Mouse (Mus musculus): ENCODE results near the gene Cacng5.

Cacng5 gene

DNA sequence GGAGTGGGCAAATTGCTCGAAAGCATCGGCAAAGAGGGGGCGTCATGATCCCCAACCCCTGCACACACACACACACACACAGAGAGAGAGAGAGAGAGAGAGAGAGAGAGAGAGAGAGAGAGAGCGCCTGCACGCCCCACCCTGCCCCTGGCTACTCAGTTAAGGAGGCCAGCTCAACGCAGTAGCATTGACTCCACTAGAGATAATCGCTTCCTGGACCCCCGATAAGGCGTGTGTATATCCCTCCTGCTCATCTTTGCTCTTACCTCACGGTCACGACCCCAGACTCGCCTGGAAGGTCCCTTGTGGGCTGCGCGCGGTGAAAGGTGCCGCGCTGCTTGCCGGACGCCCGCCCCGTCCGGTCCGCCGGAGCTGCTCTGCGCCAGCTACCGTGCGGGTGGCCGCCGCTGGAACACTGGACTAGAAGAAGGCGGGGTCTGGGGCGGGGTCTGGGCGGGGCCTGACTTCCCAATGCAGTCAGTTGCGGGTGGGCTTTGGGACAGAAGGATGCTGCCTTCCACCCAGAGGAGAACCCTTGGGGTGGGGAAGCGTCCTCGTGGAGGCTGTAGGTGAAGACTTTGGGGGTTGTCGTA, at the start of gene Cacng5:
Cacng5 (minus strand) TSS at position 422 of the 593 bp plus-strand sequence.
- no peak for DNase-seq (ENCODE audit: low spot score in 2 of 2)

DNA sequence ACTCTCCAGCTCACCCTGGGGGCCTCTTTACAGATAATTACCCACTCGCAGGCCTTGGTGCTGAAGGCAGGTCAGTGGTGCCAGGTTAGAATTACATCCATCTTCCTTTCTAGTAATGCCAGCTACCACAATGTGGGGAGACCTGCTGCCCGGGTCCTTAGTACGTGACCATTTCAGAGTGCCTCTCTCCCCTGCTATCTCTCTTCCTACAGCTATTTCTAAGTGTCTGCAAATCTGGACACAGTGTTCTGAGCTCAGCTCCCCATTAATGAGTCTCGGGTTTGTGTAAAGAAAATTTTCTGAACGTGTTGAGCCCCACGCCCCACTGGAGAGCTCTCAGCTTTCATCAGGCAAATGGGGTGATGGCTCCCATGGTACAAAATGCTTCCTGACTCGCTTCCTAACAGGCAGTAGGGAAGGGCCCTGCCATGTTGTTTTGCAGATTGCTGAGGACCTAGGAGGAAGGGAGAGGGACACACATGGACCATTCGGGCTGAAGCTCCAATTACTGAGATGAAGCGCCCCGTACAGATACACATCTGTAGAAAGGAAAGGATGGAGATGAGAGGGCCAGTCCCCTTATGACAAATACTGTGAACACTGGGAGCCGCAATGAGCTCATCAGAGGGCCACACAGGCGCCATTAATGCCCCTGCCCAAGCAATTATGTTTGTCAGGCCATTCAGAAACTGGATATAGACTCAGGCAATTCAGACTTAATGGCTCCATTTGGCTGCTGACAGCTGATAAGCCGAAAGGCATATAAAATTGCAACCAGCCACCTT, 42.9 kb upstream of the Cacng5 start:
- DNase-seq (ENCODE audit: low spot score in 2 of 2), result no peak

DNA sequence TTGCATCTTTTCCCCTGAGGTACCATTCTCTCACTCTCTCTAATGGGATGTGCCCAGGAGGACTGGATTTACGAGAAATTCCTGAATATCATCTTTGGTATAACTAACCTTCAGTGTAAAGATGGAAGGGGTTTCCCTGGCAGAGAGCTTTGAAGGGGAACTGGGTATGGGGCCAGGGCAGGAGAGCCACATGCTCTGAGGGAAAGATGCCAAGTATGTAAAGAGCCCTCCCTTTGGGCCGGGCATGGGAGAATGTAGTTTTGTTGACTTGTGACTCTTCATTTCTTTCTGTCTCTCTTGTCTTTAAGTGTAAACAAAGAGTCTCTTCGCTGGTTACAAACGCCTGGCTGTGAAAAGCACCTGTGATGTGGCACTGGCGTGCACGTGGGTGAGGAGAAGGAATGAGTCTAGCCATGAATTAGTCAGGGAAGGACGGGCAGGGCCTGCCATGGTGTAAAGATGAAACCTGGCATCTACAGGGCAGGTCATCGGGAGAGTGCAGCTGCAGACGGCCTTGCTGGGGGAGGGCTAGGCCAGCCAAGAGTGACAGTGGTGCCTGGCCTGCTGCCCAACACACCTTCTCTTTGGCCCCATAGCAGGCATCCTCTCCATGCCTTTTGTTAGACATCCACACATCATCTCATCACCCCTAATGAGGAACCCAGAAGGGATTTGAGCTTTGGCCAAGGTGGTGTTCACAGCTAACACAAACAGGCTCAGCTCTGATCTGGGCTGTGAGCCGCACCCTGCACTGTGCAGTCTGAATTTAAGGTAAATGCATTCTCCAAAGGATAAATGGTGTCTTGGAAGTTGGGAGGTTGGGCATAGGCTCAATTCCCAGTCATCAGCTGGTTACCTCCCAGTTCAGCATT, 40.6 kb upstream of the Cacng5 start:
- DNase-seq (ENCODE audit: low spot score in 2 of 2), result no peak

DNA sequence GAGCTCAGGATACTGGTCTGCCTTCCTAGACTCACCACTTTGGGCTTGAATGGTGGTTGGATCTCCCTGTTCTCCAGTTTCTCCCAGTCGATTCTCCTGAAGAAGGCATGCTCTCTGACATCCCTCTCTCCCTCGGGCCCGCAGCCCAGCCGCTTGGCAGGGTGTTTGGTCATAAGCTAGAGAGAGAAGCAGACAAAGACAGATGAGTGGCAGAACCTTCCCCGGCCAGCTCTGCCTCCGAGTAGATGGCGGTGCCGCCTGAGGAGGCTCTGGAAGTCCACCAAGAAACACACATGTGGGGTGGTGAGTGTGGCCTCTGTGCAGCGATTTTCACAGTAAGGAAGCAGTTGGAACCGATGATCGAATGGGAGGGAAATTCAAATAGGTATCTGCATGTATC, 36.6 kb upstream of the Cacng5 start:
- DNase-seq (ENCODE audit: low spot score in 2 of 2), result no peak

DNA sequence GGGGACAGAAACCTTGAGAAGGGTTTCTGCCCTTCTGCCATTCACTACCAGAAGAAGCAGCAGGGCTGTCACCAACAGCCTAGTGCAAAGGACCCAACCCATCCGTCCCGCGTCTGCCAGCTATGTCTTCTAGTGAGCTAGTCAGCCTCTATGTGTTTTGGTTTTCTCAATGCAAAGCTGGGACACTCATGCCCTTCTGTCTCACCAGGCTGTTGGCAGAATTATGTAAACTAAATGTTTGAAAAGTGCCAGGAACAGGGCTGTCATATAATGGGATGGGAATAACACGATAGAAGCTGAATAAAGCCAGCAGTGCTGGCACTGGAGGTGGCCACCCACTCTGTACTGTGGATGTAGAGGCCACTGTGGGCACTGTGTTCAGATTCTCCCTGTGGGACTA, 35.8 kb upstream of the Cacng5 start:
- DNase-seq (ENCODE audit: low spot score in 2 of 2), result no peak

DNA sequence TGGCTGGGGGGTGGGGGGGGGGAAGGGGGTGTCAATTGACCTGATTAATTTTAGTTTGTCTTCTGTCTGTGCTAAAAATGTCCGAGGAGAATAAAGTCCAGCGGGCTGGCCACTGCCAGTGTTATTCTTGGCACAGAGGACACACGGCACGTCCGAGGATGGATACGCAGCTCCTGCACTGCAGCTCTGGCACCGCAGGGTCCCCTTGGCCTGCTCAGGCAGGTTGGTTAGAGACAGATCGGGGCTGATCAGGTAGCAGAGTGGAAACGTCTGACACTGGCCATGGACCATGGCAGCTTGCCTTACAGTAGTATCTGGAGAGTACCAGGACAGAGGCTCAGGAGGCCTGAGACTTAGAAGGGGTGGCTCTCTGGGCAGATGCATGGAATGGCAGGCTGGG, 35.4 kb upstream of the Cacng5 start:
- DNase-seq (ENCODE audit: low spot score in 2 of 2), result no peak

DNA sequence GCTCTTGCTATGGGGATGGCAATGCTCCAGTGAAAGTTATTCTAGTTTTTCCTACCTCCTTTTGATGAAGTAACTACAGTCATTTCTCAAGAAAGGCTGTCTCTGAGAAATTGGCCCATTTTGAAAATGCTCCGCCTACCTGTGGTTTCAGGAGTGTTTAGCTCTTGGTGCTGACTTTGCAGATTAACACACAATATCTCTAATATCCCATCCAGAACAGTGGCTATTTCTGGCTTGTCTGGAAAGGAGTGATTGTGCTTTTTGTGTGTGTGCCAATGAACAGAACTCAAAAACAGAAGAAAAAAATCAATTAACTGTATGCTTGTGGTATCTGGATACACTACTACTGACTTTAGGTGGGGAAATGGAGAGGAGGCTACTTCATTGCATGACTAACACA, 33.1 kb upstream of the Cacng5 start:
- DNase-seq (ENCODE audit: low spot score in 2 of 2), result no peak

DNA sequence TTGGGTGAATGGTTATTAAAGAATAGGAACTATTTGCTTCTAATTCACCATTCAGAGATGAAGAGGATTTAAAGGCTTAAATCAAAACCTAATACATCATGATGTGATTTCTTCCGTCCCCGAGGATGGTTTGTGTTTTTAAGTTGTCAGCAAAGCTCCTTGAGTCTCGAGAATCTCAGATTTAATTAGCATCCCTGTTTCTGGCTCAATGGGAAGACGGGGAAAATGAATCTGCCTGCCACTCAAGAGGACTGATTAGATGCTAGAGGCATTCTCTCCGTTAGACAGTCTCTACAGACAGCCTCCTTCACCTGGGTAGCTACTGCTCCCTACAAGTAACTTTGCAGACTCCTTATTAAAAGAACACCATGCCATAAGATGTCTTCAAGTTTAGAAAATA, 32.0 kb upstream of the Cacng5 start:
- no peak for DNase-seq (ENCODE audit: low spot score in 2 of 2)

DNA sequence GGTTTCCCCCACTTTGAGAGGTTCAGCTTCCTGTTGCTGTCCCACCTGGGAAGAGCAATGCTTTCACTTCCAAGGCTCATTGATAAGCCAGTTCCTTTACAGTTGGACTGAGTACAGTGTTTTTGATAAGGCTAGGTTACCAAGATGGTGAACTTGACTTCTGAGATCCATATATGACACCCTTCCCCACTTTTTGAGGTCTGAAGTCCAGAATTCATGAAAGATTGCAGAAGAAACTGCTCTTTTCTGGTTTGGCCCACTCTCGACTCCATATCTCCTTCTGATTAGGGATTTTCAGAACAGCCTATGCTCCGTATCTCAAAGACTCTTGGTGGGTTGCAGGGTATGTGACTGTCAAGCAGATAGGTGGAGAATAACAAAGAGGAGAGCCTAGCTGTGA, 22.1 kb upstream of the Cacng5 start:
- no peak for DNase-seq (ENCODE audit: low spot score in 2 of 2)

DNA sequence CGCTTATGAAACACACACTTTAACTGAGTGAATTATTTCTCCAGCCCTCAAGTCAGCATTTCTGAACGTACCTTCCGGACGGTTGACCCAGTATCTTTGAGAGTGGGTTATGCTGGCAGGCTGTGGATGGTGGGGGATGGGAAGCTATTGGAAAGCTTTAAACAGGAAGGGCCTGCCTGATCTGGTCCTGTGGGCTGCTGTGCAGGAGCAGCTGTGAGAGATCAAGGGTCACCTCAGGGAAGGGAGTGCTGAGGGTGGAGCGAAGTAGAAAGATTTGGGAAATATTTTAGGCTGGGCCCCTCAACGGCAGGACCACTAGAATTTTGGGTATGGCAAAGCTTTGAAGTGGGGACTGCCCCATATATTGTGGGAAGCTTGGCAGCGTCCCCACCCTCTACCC, 16.9 kb upstream of the Cacng5 start:
- DNase-seq (ENCODE audit: low spot score in 2 of 2), result no peak

DNA sequence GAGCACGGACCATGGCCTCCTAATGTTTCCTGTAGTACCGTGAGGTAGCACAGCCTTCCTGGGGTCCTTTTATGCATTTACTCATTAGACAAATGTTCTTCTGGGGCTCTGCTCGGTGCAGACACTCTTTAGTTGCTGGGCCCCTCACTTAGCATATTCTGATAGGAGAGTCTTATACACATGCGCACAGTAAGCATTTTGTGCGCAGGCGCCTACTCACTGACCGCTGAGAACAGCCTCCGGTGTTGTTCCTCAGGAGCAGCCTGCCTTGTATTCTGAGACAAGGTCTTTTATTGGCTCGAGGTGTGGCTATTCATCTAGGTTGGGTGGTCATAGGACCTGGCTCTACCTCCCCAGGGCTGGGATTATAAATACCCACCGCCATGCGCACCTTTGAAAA, 16.4 kb upstream of the Cacng5 start:
- no peak for DNase-seq (ENCODE audit: low spot score in 2 of 2)

DNA sequence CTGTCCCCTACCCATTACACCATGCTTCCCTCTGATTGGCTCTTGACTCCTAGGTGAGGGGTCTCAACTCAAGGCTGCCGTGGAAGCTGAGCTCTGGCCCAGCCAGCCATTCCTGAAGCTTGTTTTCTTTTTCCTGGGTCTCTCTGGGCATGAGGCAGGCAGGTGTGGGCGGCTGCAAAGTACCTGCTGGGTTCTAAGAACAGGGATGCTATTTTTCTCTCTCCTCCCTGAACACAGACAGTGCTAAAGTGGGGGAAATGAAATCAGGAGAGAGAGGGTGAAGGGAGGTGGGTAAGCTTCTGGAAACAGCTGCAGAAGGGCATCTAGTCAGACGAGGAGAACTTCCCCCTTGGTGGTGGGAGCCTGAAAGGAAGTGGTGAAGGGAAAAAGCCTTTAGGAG, 14.9 kb upstream of the Cacng5 start:
- no peak for DNase-seq (ENCODE audit: low spot score in 2 of 2)

DNA sequence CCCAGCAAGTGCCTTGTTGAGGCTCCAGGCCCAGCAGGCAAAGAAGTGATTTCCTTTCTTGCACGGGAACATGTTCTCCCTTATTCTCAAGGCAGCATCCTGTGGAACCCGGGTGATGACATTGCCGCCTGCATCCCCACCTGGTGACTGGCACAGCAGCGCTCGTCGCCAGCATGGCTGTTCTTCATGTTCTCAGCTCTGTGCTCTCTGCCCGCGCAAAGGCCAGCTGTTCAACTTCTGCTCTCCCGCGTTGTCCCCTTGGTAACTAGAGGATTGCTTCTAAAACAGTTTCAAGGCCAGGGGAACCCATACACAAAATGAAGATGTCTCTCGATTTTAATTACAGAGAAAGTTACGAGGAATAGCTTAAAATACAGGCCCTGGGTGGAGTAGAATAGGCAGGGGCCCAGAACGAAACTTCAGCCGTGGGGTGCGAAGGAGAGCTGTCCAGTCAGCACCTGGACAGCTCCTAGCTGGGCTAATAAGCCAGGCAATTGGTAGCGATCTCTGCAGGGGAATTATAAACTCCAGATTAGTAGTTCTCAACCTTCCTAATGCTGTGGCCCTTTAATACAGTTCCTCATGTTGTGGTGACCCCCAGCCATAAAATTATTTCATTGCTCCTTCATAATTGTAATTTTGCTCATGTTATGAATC, 5.1 kb upstream of the Cacng5 start:
- DNase-seq (ENCODE audit: low spot score in 2 of 2), result no peak

DNA sequence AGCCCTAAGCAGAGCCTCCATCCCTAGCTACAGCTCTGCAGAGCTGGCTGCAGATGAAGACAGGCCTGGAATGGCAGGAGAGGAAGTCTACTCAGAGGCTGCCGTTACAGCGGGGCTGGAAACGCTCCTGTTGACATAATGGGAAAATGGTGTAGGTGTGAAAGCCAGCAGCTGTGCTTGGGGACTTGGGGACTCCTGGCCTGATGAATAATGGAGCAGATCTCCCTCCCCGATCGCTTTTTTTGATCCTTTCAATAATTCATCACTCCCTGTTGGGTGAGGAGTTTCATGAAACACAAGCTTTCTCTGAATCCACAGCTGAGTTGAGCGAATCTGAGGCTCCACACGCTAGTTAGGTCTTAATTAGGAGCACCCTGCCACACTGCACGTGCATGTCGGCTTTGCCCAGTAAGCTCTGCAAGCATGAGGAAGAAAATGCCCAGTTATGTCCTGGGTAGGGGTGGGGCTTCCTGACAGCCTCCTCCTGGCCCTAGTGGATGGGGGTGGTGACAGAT, 2.9 kb upstream of the Cacng5 start:
- DNase-seq (ENCODE audit: low spot score in 2 of 2), result no peak

DNA sequence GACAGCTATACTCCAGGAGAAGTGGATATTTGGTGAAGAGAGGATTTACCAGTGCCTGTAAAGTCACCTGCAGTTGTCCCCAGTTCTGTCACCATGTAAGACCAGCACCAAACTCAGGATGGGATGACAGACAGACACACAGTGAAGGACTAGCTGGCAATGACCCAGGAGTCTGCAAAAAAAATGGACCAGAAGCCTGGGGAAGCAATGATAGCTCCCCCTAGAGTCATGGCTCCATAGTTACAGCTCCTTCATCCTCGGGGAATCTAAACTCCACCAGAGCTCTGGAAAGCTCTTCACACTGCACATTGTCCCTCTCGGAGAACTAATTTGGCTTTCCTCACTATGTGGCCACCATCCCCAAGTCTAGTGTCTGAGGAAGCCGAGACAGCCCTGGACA, 1.5 kb downstream of the Cacng5 start:
- no peak for DNase-seq (ENCODE audit: low spot score in 2 of 2)

DNA sequence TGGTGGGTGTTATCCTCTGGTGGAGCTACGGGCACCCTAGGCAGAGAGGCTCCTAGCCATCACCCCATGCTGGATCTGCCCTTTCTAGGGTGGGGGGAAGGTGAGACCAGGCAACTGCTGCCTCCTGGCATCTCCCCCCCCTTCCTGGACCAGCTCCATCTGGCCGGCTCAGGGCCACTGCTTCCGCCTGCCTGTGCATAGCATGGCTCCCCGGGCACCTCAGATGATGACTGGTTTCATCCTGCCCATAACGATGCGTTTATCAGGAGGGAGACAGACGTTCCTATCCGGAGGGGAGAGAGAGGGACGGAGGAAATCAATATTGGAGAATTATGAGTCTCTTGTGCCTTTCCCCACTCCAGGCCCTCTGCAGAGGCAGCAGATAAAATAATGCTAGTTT, 9.5 kb downstream of the Cacng5 start:
- no peak for DNase-seq (ENCODE audit: low spot score in 2 of 2)

DNA sequence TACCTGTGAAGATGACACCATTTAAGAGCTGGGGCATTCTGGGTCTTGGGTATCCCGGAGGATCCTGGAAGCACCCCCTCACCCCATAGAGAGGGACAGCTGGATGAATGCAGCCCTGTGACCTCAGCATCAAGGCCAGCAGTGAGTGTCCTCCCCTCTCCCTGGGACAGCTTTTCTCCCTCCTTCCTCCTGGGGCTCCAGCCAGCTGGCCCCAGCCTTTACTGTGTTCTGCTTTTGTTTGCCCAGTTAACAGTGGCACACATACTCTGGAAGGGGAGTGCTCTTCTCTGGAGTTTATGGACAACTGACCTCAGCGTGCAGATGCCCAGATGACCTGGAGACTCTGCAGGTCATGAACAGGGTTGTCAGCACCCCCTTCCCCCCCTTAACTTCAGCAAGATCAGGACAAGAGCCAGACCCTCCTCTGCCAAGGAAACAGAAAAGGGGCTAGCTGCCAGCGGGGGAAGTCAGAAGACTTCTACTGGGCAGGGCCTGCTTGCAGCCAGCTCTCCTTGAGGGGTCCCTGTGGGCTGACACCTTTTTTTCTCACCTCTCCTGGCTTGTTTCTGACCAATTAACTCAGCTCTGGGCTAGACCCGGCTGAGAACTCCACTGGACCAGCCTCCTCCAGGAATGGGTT, 10.8 kb downstream of the Cacng5 start:
- no peak for DNase-seq (ENCODE audit: low spot score in 2 of 2)

DNA sequence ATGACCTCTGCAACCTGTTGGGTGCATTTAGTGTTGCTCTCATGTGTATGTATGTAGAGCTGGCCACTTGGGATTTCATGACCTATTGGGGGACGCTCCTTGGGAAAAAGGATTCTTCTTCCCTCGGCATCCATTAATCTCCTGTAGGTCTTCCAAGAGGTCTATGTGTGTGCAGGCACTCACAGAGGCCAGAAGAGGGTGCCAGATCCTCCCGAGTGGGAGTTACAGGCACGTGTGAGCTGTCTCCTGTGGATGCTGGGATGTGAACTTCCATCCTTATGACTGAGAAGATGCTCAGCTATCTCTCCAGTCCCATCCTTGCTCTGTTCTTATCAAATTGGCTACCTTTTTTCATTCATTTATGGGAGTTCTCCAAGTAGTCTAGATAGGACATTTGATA, 14.4 kb downstream of the Cacng5 start:
- DNase-seq (ENCODE audit: low spot score in 2 of 2), result no peak

DNA sequence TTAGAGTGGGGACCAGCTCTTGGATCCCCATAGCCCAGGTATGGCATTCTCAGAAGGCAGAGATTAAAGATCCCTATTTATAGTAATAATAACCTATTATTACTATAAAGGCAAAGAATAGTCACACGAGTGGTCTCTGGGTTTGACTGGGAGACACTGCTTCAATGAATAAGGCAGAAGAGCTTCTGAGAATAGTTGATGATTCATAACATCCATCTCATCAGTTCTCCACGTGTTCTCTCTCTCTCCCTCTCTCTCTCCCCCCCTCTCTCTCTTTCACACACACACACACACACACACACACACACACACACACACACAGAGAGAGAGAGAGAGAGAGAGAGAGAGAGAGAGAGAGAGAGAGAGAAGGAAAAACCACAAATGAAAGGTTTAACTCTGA, 16.2 kb downstream of the Cacng5 start:
- no peak for DNase-seq (ENCODE audit: low spot score in 2 of 2)

DNA sequence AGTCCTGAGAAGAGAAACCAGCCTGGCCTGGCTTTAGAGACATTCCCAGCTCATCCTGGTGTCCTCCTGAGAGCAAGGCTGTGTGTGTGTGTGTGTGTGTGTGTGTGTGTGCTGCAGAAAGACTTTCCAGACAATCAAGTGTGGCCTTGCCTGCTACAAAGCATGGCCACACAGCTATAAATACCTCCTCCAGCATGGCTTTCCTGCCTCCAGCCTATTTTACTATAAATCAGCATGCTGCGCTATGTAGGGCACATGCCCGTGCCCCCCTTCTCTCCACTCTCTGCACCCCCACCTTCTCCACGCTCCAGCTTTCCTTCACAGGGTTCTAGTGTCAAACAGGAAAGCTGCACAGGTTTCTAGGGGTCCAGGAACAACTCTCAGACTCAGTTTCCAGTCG, 19.2 kb downstream of the Cacng5 start:
- no peak for DNase-seq (ENCODE audit: low spot score in 2 of 2)

DNA sequence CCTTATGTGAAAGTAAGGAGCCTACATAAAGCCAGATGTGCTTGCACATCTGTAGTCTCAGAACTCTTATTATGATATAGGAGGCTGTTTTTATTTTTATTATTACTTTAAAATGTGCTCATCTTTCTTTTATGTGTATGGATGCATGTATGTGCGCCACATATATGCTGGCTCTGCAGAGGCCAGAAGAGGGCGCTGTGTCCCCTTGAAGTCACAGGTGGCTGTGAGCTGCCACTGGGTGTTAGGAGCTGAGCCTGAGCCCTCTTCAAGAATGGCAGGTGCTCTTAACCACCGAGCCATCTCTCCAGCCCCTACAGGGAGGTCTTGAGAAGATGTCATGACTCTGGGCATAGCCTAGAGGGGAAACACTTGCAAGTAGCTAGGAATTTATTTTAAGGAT, 23.5 kb downstream of the Cacng5 start:
- no peak for DNase-seq (ENCODE audit: low spot score in 2 of 2)

DNA sequence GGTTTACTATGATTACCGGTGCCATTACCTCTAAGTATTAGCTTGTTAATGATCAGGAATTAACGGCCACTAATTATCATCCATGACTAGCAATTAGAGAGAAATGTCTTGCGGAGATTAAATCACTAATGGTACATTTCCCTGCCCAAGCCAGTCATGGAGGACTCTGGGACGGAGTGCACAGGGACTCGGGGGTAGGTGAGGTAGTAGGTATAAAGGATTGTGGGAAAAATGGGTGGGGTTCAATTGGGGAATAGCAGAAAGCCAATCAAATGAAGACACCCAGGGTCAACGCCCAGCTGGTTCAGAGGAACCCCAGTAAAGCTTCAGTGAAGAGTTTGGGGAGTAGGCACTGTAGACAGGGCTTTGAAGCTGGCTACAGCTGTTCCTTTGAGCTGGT, 27.5 kb downstream of the Cacng5 start:
- DNase-seq (ENCODE audit: low spot score in 2 of 2), result no peak
